Mouse (Mus musculus) small intestine, adult 2 months (tissue): Measurements from ENCODE around the gene Prss29.

Source experiments
- CTCF ChIP-seq: fragments of 200-500 bp; IDR thresholded peaks from 2 replicates; pipeline ENCODE4 v1.5.1; 2012; ENCODE audit warnings: low read depth, mild to moderate bottlenecking, control low read depth, inconsistent platforms, low read length, moderate library complexity, mixed read lengths; ENCODE audit not compliant: insufficient replicate concordance, insufficient read length; ENCODE audit errors: extremely low read depth
- POLR2A ChIP-seq: fragments of 200-500 bp; IDR thresholded peaks from 2 replicates; pipeline ENCODE4 v1.6.1; 2012; ENCODE audit warnings: low read depth, mild to moderate bottlenecking, control low read depth, inconsistent platforms, low read length, moderate library complexity

- no peak for TF ChIP-seq POLR2A
- TF ChIP-seq CTCF: no peak
Measured at GRCm38 (mm10) chr17:25338218-25338617, 19.8 kb downstream of the Prss29 start.
